Mouse (Mus musculus) lung, postnatal 0 days (tissue): ENCODE data around the gene Spast.

ENCODE experiments used
- CTCF ChIP-seq: IDR thresholded peaks from 2 replicates; pipeline ENCODE4 v1.5.1; 2016; ENCODE audit warnings: antibody characterized with exemption, mild to moderate bottlenecking
- EP300 ChIP-seq: IDR thresholded peaks from 2 replicates; pipeline ENCODE4 v1.6.1; 2016; ENCODE audit warnings: antibody characterized with exemption, mild to moderate bottlenecking, control low read depth

GRCm38 (mm10) chr17:74290198-74290597, 48.6 kb upstream of the Spast start:
- TF ChIP-seq CTCF, result no peak
- no peak for TF ChIP-seq EP300
